Mouse (Mus musculus) embryonic fibroblast, embryonic 13.5 days (primary cell): ENCODE measurements around the gene Aqp5. TPM values are rescaled to one million over a fixed set of nuclear protein-coding genes. Genes with fewer than 3 reads are reported as not detected.

Source experiments
- H3K27ac ChIP-seq: 2 replicates; pipeline ENCODE4 v1.5.1; 2012; ENCODE audit warnings: low read length, control low read depth, inconsistent platforms; ENCODE audit not compliant: insufficient read depth
- H3K4me1 ChIP-seq: 2 replicates; pipeline ENCODE4 v1.6.1; 2011; ENCODE audit warnings: low read length; ENCODE audit not compliant: control insufficient read depth, insufficient read depth
- H3K4me3 ChIP-seq: 2 replicates; pipeline ENCODE4 v1.5.1; 2011; ENCODE audit warnings: mild to moderate bottlenecking, control low read depth, low read length; ENCODE audit not compliant: insufficient read depth
- CTCF ChIP-seq: IDR thresholded peaks from 2 replicates; pipeline ENCODE4 v1.5.1; 2011; ENCODE audit warnings: mild to moderate bottlenecking, control low read depth, low read length, moderate library complexity, borderline replicate concordance; ENCODE audit not compliant: insufficient read depth
- POLR2A ChIP-seq: IDR thresholded peaks from 2 replicates; pipeline ENCODE4 v1.6.1; 2011; ENCODE audit warnings: low read depth, mild to moderate bottlenecking, control low read depth, low read length, moderate library complexity
- polyA plus RNA-seq: library from polyadenylated mRNA; stranded (reverse); fragments of >200 nt; gene quantifications from 2 replicates; pipeline ENCODE4 v1.2.4, GENCODE M21; 2011; ENCODE audit warnings: low read depth; ENCODE audit not compliant: missing spikeins, insufficient read length

The Aqp5 gene
- polyA plus RNA-seq, 1 experiment: 7.0 TPM

- H3K4me3 ChIP-seq: no peak overlapping the region
- H3K4me1 ChIP-seq: no peaks in the 10 kb centered on the region
- H3K27ac ChIP-seq: no peak overlapping the region
- no peak for TF ChIP-seq CTCF
- no peak for TF ChIP-seq POLR2A
Observed at GRCm38 (mm10) chr15:99622063-99622462, 31.5 kb downstream of the Aqp5 start.

DNA sequence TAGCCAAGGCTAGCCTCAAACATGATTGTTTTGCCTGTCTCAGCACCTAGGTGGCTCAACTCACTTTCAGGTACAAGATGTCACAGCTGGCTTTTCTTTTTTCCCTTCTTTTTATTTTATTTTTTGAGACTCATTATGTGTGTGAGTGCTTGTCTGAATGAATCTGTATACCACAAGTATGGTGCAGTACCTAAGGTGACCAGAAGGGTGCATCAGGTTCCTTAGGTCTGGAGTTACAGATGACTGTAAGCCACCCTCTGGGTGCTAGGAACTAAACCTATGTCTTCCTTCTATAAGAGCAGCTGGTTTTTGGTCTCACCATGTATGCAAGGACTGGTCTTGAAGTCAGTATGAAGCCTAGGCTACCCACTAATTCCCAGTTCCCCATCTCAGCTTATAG lies 41.0 kb downstream of the Aqp5 start:
- no peak overlapping the region for H3K27ac ChIP-seq
- TF ChIP-seq POLR2A (no peak), CTCF (no peak)
- no peak overlapping the region for H3K4me3 ChIP-seq
- H3K4me1 ChIP-seq: no peaks in the 10 kb centered on the region

- Histone ChIP-seq H3K4me1 (no peaks in the 10 kb centered on the region), H3K4me3 (no peak overlapping the region), H3K27ac (no peak overlapping the region)
- TF ChIP-seq CTCF (no peak), POLR2A (no peak)
Observed at GRCm38 (mm10) chr15:99634702-99635101, 44.1 kb downstream of the Aqp5 start.

GRCm38 (mm10) chr15:99637405-99638123 lies 47.0 kb downstream of the Aqp5 start:
- H3K27ac ChIP-seq: no peak overlapping the region
- TF ChIP-seq POLR2A: no peak
- H3K4me1 ChIP-seq: no peaks in the 10 kb centered on the region
- no peak overlapping the region for H3K4me3 ChIP-seq

- H3K4me1 ChIP-seq: no peaks in the 10 kb centered on the region
- H3K27ac ChIP-seq: no peak overlapping the region
- no peak overlapping the region for H3K4me3 ChIP-seq
- TF ChIP-seq POLR2A (no peak), CTCF (no peak)
Observed at GRCm38 (mm10) chr15:99638124-99638485, 47.5 kb downstream of the Aqp5 start.

- TF ChIP-seq POLR2A (no peak), CTCF (no peak)
Observed at GRCm38 (mm10) chr15:99642622-99643021, 52.0 kb downstream of the Aqp5 start.

DNA sequence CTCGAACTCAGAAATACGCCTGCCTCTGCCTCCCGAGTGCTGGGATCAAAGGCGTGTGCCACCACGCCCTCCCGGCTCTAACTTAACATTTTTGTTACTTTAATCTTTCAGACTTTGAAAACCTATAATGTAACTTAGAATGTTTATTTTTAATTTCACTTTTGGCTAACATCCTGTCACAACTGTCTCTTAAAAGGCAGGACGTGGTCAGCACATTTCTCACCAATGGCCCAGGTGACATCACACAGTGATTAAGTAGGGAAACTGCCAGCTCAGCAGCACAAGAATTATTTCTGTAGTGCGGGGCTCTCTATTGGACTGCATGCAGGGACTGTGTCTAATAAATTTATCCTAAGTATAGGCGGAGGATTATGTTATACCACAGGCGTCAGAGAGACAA lies 53.2 kb downstream of the Aqp5 start:
- Histone ChIP-seq H3K4me3 (no peak overlapping the region), H3K4me1 (peaks cover 15% of the 10 kb centered on the region), H3K27ac (no peak overlapping the region)
- TF ChIP-seq POLR2A (no peak), CTCF (no peak)

More at GRCm38 (mm10) chr15:99642622-99643021, 52.0 kb downstream of the Aqp5 start:
- Histone ChIP-seq H3K4me3 (no peak overlapping the region), H3K27ac (no peak overlapping the region), H3K4me1 (peaks cover 10% of the 10 kb centered on the region)

Other genes with a start within 250 kb of the Aqp5 start
- 49.5 and 51.2 TPM in 2 replicates for gene Fmnl3, start 220.3 kb upstream of the Aqp5 start, polyA plus RNA-seq
- 419 and 479 TPM in 2 replicates for gene Tmbim6, start 197.9 kb upstream of the Aqp5 start, polyA plus RNA-seq
- gene Nckap5l, start 133.0 kb upstream of the Aqp5 start, polyA plus RNA-seq: 11.6 and 18.6 TPM in 2 replicates
- gene Bcdin3d, start 116.1 kb upstream of the Aqp5 start, polyA plus RNA-seq: 3.5 and 5.8 TPM in 2 replicates
- 1.4 TPM in 1 of 2 replicates, not detected in the other for gene Faim2, start 62.6 kb upstream of the Aqp5 start, polyA plus RNA-seq
- gene Aqp2, start 11.7 kb upstream of the Aqp5 start, polyA plus RNA-seq: not detected in 2 replicates
- not detected in 2 replicates for gene Aqp6, start 10.6 kb downstream of the Aqp5 start, polyA plus RNA-seq
- gene Racgap1, start 60.9 kb downstream of the Aqp5 start, polyA plus RNA-seq: 47.1 and 72.4 TPM in 2 replicates
- 0.65 and 1.0 TPM in 2 replicates for gene Asic1, start 79.6 kb downstream of the Aqp5 start, polyA plus RNA-seq
- 28.1 and 36.8 TPM in 2 replicates for gene Smarcd1, start 111.3 kb downstream of the Aqp5 start, polyA plus RNA-seq
- gene Gm17349, start 114.7 kb downstream of the Aqp5 start, polyA plus RNA-seq: not detected in 2 replicates
- gene Gpd1, start 126.7 kb downstream of the Aqp5 start, polyA plus RNA-seq: 0.53 and 0.54 TPM in 2 replicates
- 58.2 and 66.5 TPM in 2 replicates for gene Cox14, start 134.8 kb downstream of the Aqp5 start, polyA plus RNA-seq
- 75.9 and 82.1 TPM in 2 replicates for gene Cers5, start 182.1 kb downstream of the Aqp5 start, polyA plus RNA-seq